Mouse (Mus musculus) ovary, postnatal 14 days (tissue): ENCODE results near the gene Peak1.
"Not testable (repeated sequence)": the region's sequence is repeated elsewhere in the genome, so short reads cannot be mapped to it uniquely, and the experiment has no call there.

ENCODE experiments used
- DNase-seq: peaks from one replicate; pipeline ENCODE4 v3.0.0; 2022; ENCODE audit warnings: low spot score

The Peak1 gene

DNA sequence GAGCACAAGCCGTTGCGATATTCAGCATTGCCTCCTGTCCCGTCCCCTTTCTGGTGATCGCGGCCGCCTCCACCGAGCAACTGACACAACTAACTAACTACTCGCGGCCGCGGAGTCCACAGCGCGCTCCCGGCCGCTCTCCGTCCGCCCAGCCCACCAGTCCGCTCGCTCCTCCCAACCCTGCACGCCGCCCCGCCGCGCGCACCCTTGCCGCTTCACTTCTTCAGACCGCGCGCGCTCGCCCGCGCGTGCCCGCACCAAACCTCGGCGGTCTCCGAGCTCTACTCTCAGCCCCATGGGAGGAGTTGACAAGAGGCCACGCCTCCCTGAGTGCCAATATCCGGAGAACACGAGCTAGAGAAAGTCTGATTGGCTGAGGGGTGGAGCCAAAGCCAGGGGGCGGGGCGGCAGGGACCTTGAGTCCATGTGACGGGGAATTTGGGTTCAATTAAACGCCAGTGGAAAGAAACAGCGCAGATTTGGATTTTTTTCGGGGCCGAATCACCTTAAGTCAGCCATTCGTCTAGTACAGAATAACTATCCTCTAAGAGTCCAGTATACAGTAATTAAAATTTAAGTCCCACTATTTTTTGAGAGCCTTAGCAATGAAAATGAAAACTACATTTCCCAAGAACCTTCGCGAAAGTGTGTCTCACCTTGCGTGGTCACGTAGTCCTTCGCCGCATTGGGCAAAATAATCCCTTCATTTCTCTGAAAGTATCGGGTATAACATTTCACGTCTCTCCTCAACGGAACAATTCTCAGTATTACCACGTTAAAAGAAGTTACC is at the start of gene Peak1, which contains the start of gene Hmg20a:
Gene Peak1, minus strand, starts transcription at position 120 of the 790 bp plus-strand sequence.
Gene Hmg20a, plus strand, starts transcription at position 662 of the 790 bp plus-strand sequence.
- peak; percentile 99 for DNase-seq

GRCm38 (mm10) chr9:56466251-56466650 is 48.4 kb upstream of the Peak1 start:
- no peak for DNase-seq

GRCm38 (mm10) chr9:56464863-56465654 is 47.2 kb upstream of the Peak1 start:
- no peak for DNase-seq

DNA sequence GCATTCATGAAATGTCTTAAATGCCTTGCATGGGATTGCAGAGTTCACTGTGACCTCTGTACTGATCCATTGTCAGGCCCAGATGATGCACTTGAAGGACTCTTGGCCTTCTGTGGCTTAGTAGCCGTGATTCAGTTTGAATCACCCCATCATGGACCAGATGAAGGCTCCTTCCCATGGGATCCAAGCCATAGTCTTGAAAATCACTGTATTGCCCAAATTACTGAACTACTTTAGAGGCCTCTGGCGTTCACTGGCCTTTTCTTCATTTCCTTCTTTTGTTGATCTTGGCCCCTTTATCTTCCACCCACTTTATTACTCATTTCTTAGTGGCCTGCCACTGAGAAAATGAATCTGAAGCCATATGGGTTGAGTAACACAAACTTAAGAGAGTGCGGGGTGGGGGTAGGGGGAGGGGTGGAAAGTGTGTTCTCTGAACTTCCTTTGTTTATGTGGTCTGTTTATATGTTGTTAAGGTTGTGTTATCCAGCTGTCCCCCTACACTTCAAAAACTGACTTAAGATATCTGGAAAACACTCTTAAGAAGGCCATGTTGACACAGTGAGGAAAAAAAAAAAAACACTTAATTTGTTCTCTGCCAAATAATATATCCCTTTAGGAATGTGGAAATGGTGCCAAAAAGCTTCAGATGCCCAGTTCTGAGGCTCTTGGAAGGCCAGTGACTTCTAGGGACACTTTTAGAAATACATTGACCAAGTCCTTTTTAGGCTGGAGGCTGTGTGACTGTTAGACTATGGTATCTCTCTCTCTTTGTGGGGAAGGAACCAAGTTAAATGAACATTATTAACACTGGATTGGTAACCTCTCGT is 46.0 kb upstream of the Peak1 start:
- DNase-seq = no peak

DNA sequence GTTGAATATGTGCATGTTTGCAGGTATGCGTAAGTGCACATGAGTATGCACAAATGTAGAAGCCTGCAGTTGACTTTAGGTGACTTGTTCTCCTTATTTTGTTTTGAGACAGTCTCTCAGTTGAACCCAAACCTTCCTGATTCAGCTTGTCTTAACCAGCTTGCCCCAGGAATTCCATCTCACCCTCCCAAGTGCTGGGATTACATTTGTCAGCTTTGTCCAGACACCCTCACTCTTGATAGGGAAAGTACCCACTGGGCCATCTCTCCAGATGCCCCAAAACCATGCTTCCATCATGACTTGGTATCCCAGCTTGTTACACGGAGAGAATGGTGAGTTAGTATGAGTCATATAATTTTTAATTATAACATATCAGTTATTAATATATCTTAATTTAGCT is 45.2 kb upstream of the Peak1 start:
- no peak for DNase-seq

GRCm38 (mm10) chr9:56462606-56463005 is 44.7 kb upstream of the Peak1 start:
- no peak for DNase-seq

DNA sequence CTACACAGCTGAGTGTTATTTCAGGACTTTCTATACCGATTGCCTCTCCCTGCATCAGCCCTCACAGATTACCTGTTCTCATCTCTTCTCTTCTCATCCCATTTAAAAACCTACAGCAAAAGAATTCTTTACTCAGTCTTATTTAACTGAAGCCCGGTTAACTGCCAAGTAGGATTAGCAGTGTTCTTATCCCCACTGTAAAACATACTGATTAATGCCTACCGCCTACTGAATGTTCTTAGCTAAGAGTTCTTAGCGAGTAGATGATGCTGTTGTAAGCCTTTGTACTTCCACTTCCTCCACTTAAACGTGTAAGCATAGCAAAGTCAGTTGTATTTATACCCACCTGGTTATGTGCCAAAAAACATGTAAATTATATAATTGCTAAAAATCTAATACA is 43.1 kb upstream of the Peak1 start:
- DNase-seq = no peak

GRCm38 (mm10) chr9:56456426-56456825 is 38.6 kb upstream of the Peak1 start:
- DNase-seq = no peak

DNA sequence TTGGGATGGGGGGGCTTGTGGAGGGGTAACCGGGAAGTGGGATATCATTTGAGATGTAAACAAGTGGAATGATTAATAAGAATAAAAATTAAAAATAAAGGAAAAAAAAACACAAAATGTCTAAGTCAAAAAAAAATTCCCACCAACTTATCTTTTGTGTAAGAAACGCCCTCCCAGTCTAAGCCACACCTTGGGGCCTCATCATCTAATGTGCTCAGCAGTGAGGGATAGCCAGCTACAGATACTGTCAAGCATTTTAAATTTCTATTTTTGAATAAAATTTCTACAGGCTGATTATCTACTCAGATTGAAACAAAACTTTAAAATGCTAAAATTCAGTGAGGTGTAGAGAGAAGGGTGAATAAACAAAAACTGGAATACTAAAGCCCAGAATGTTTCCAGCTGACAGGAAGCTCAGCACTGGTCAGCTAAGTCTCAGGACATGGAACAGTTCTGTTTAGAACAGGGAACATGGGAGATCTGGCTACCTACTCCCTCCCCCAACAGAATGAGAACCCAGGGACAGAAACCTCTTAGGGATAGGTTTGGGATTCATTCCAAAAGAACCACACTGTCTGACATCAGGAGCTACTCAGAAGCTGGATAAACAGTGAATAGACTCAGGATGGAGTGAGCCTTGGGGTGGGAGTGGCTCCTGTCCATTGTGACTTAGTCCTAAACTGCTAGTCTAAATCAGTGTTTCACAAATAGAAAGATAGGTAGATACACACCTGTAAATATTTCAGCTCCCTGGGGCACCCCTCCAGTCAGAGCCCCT is 35.4 kb upstream of the Peak1 start:
- DNase-seq = no peak

- DNase-seq = no peak
Measured at GRCm38 (mm10) chr9:56451570-56451969, 33.7 kb upstream of the Peak1 start.

DNA sequence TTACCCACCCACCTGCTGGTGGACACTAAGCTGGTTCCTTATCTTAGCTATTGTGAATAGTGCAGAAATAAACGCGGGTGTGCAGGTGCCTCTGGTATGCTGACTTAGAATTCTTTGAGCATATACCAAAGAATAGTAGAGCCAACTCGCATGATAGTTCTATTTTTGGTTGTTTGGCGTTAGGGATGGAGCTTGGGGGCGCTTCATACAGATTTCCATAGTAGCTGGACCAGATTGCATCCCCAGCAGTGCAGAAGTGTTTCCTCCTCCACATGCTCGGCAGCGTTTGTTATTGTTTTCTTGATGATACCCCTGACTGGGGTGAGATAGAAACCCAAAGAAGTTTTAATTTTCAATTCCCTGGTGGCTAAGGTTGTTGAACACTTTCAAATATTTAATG is 21.8 kb upstream of the Peak1 start:
- no peak for DNase-seq

- DNase-seq = not testable (repeated sequence)
Measured at GRCm38 (mm10) chr9:56437300-56437892, 19.5 kb upstream of the Peak1 start.

- DNase-seq = no peak
Measured at GRCm38 (mm10) chr9:56435821-56436526, 18.1 kb upstream of the Peak1 start.

DNA sequence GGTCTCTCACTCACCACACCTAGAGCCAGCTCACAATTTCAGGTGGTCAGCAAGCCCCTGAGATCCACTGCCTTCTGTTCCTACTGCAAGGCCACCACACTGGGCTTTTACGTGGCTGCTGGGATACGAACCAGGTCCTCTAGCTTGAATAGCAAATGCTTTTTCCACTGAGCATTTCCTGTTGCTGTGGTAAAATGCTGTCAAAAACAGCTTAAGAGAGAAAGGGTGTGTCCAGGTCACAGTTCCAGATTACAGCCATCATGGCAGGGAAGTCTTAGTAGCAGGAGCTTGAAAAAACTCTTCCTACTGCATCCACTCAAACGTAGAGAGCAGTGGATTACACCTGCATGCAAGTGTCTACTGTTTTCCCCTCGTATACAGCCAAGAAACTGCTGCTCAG is 7.0 kb upstream of the Peak1 start:
- no peak for DNase-seq

- DNase-seq = no peak
Measured at GRCm38 (mm10) chr9:56421991-56422390, 4.1 kb upstream of the Peak1 start.

- no peak for DNase-seq
Measured at GRCm38 (mm10) chr9:56420892-56421601, 3.2 kb upstream of the Peak1 start.

- DNase-seq = no peak
Measured at GRCm38 (mm10) chr9:56420236-56420635, 2.4 kb upstream of the Peak1 start.

GRCm38 (mm10) chr9:56418738-56419239 is 922 bp upstream of the Peak1 start:
- DNase-seq = peak; percentile 68

DNA sequence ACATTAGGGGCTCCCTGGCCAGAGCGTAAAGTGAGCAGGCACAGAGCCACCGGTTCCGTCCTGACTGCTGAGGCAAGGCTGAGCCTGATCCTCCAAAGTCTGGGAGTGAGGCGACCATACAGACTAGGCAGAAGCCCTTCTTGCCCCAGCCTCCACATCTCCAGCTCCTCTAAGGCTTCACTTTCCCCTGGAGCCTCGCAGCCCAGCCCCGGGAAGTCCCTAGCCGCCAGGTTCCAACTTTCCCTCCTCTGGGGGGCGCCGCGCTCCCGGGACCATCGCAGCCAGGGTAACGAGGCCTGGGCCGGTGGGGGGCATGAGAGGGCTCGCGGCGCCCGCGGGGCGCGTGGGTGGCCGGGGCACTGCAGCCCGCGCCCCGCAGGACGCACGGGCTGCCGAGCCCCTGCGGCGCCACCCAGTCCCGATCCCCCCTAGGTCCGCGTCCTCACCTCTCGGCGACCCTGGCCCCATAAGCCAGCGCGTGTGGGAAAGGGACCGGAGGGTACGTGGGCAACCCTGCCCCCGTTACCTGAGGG is 386 bp downstream of the Peak1 start:
- DNase-seq = peak; percentile 77
